Comparison of ENCODE assay signal across 20 mouse cellular contexts in genomic region chr10:112619740-112620139, GRCm38 (mm10).
DNase-seq lines count a peak whose midpoint lies in the region; ATAC-seq and TF ChIP-seq lines count a peak whose summit lies in the region.
"Had no signal": no experiment of that assay in that cellular context is flagged by ENCODE, and none has a peak within 500 bp of the region (broad histone marks: within the 10 kb centered on the region; RNA-seq: fewer than 3 reads in every experiment).

No protein-coding gene starts in this region.

- H3K4me3 ChIP-seq in midbrain, embryonic 13.5 days (replicated peaks), result no peak overlapping the region
- H3K4me3 ChIP-seq in liver, embryonic 11.5 days (ENCODE audit: low read depth, low read length), result no peak overlapping the region
- no peak overlapping the region for H3K4me3 ChIP-seq in gastrocnemius, adult 2 months
- H3K4me3 ChIP-seq: erythroblast, embryonic 14.5 days; heart, embryonic 12.5 days; intestine, embryonic 15.5 days; layer of hippocampus, adult 2 months; limb, embryonic 10.5 days; liver, embryonic 13.5 days had no signal

- H3K9me3 ChIP-seq in midbrain, embryonic 13.5 days, result no peaks in the 10 kb centered on the region
- H3K9me3 ChIP-seq in liver, embryonic 11.5 days (ENCODE audit: control insufficient read depth, low read length), result no peaks in the 10 kb centered on the region
- H3K9me3 ChIP-seq: heart, embryonic 12.5 days; intestine, embryonic 15.5 days; limb, embryonic 10.5 days; liver, embryonic 13.5 days had no signal

- H3K4me2 ChIP-seq in midbrain, embryonic 13.5 days (replicated peaks), result no peak overlapping the region
- H3K4me2 ChIP-seq in liver, embryonic 11.5 days, result no peak overlapping the region
- H3K4me2 ChIP-seq: heart, embryonic 12.5 days; intestine, embryonic 15.5 days; liver, embryonic 13.5 days had no signal

- H3K27me3 ChIP-seq in midbrain, embryonic 13.5 days, result no peaks in the 10 kb centered on the region
- H3K27me3 ChIP-seq in liver, embryonic 11.5 days (replicated peaks; ENCODE audit: control insufficient read depth, insufficient read depth, low read length), result no peaks in the 10 kb centered on the region
- H3K27me3 ChIP-seq: heart, embryonic 12.5 days; intestine, embryonic 15.5 days; liver, embryonic 13.5 days had no signal

- no peak overlapping the region for H3K27ac ChIP-seq in midbrain, embryonic 13.5 days
- H3K27ac ChIP-seq in liver, embryonic 11.5 days (ENCODE audit: low read depth, low read length), result no peak overlapping the region
- no peak overlapping the region for H3K27ac ChIP-seq in gastrocnemius, adult 2 months
- H3K27ac ChIP-seq: intestine, embryonic 15.5 days; kidney, postnatal 0 days; layer of hippocampus, adult 2 months; limb, embryonic 10.5 days; liver, embryonic 13.5 days had no signal

- ATAC-seq in frontal cortex, adult (ENCODE audit: low TSS enrichment), result peak; percentile 88
- ATAC-seq in midbrain, embryonic 13.5 days, result 0 out of 2 replicates have a peak, but pooled peaks have one; percentile 66
- ATAC-seq in liver, embryonic 11.5 days (replicated peaks; ENCODE audit: low FRiP score), result no peak
- ATAC-seq: activated CD4-positive, CD25-positive, alpha-beta regulatory T cell, adult 4 months; intestine, embryonic 15.5 days; lung, postnatal 0 days had no signal

- H3K9ac ChIP-seq in midbrain, embryonic 13.5 days (replicated peaks), result no peak overlapping the region
- H3K9ac ChIP-seq in liver, embryonic 11.5 days (ENCODE audit: low read depth, low read length), result no peak overlapping the region
- H3K9ac ChIP-seq: heart, embryonic 12.5 days; intestine, embryonic 15.5 days; liver, embryonic 13.5 days had no signal

- H3K4me1 ChIP-seq in midbrain, embryonic 13.5 days (replicated peaks), result peaks cover 8% of the 10 kb centered on the region; the same call in 1 of the 2 replicates
- no peaks in the 10 kb centered on the region for H3K4me1 ChIP-seq in liver, embryonic 11.5 days (replicated peaks; ENCODE audit: control insufficient read depth, insufficient read depth, low read length)
- H3K4me1 ChIP-seq: heart, embryonic 12.5 days; intestine, embryonic 15.5 days; limb, embryonic 10.5 days; liver, embryonic 13.5 days had no signal

- no peaks in the 10 kb centered on the region for H3K36me3 ChIP-seq in midbrain, embryonic 13.5 days
- no peaks in the 10 kb centered on the region for H3K36me3 ChIP-seq in liver, embryonic 11.5 days (ENCODE audit: control insufficient read depth, insufficient read depth, low read length)
- H3K36me3 ChIP-seq: heart, embryonic 12.5 days; intestine, embryonic 15.5 days; limb, embryonic 10.5 days; liver, embryonic 13.5 days had no signal

- WGBS in midbrain, embryonic 13.5 days, result 44% methylated on average over 3 of the region's 3 CpGs
- 79% methylated on average over 3 of the region's 3 CpGs for WGBS in liver, embryonic 11.5 days

- DNase-seq in frontal cortex, postnatal 14 days (ENCODE audit: low spot score in 2 of 2), result no peak
- DNase-seq in brain, adult 2 months (ENCODE audit: low read depth, low spot score), result peak; percentile 64
- DNase-seq in embryo, embryonic 11 days, result peak; percentile 42
- no peak for DNase-seq in liver, embryonic 11.5 days (ENCODE audit: low spot score)
- DNase-seq in gastrocnemius, adult 2 months, result no peak
- DNase-seq in urinary bladder, postnatal 36 days (ENCODE audit: low spot score in 2 of 2), result no peak
- DNase-seq: adrenal gland, postnatal 25 days; cerebellum, adult 9-10 months; liver, embryonic 13.5 days; thymus, adult 2 months had no signal

- intact Hi-C loops in gastrocnemius, adult 2 months (cut with DNase I), result no loop called here

- no peak for TF ChIP-seq CTCF in gastrocnemius, adult 2 months (IDR thresholded peaks at IDR 0.05)

Comparison
In these comparisons a context has a peak if more than half of its experiments do, and no peak if none do; other contexts are left out.
1. DNase-seq: peak in brain, adult 2 months (single experiment) and embryo, embryonic 11 days (single experiment); none in frontal cortex, postnatal 14 days (0 of 2), liver, embryonic 11.5 days (single experiment), gastrocnemius, adult 2 months (single experiment) and urinary bladder, postnatal 36 days (0 of 2).